Mouse (Mus musculus): ENCODE results near the gene Parg. TPM values are rescaled to one million over a fixed set of nuclear protein-coding genes. Genes with fewer than 3 reads are reported as not detected.

The Parg gene
- total RNA-seq (2023), result 67.7 TPM

DNA sequence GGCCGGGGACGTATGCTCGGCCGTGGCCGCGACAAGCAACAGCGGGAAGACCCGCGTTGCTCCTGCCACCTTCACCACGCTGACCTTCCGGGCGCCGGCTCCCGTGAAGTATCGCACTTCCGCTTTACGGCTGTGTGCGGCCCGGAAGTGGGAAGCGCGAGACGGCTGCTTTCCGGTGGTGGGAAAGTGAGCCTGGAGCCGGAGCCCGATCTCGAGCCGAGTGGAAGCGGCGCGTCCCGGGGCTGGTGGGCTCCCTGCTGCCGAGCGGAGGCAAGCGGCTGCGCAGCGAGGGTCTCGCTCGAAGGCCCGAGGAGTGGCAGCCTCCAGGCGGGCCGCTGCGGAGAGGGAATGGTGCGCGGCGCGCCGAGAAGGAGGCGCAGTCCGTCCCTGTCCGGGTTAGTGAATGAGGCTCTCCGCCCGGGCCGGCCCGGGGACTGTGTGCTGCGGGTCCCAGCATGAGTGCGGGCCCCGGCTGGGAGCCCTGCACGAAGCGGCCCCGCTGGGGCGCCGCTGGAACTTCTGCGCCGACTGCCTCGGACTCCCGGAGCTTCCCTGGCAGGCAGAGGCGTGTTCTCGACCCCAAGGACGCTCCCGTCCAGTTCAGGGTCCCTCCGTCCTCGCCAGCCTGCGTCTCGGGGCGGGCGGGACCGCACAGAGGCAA lies at the start of gene Parg, which contains the start of gene Timm23:
Parg (plus strand) TSS at position 159 of the 661 bp plus-strand sequence.
Timm23 (minus strand) TSS at position 108 of the 661 bp plus-strand sequence.

DNA sequence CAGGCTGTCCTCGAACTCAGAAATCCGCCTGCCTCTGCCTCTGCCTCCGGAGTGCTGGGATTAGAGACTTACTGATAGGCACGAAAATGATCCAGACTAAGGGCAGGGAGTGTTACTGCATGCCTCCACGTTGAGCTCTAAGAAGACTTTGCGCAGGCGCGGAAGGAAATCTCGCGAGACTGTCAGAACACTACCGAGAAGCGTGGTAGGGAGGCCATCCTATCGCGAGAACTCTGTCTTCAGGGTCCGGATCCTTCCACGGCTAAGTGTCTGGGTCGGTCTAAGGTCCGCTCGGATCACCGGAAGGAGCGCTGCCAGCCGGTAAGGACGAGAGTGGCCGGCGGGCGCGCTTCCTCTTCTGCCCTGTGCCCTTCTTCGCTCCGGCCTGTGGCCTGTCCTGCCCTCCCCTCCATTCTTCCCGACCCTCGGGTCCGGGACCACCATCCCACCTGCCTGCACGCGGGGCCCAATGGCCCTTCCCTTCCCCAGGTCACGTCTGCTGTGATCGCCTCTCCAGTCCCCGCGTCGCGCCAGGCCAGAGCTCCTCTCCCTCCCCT lies 42.0 kb upstream of the Parg start, which contains the start of gene Ncoa4:
Ncoa4 (plus strand) TSS at position 176 of the 557 bp plus-strand sequence.

DNA sequence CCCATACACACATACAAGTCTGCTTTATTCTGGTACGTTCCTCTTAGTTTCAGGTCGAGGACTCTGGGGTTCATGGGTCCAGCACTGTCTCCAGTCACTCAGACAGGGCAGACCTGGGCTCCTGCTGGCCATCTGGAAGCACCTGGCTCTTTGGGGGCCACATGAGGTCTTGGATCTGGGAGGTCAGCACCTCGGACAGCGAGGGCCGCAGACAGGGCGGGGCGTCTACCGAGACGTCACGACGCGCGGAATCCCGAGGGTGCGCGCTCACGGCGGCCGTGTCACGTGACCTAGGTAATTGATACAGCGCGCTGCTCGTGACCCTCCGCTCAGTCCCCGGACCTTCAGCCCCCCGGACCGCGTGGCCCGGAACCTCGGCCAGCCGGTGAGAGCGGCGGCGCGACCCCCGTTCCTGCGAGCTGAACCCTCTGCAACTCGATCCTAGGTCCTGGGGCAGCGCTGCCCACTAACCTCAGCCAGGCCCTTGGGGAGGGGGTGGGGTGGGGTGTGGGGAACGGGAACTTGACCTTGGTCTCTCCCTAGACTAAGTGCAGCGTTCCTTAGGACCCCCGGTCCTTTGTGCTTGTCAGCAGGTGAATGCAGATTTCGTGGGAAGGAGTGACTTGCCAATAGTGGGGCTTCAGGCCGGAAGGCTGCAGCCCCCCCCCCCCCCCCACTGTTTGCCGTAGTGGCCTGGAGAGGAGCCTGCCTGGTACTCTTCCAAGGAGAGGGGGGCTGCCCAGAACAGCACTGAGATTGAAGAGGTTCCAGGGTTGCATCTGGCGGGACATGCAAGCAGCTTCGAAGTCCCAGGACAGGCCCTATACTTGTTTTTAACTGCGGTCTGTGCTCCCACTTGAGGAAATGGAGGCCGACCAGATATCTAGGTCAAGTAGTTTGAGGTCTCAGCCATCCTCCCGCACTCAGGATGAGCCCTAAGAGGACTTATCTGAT lies 120.3 kb downstream of the Parg start, which contains the start of gene Ogdhl:
Ogdhl (plus strand) TSS at position 288 of the 954 bp plus-strand sequence.

Other genes starting within 250 kb of the Parg start
- gene Galnt15, start 173.0 kb upstream of the Parg start, total RNA-seq (2023), result not detected
- 8.9 TPM for gene Oxnad1, start 116.6 kb upstream of the Parg start, total RNA-seq (2023)
- gene Dph3, start 116.2 kb upstream of the Parg start, total RNA-seq (2023), result 51.6 TPM
- not detected for gene Msmb, start 59.9 kb upstream of the Parg start, total RNA-seq (2023)
- 95.6 TPM for gene Ncoa4, start 42.1 kb upstream of the Parg start, total RNA-seq (2023)
- gene Timm23, start 51 bp upstream of the Parg start, total RNA-seq (2023), result 106 TPM
- 0.35 TPM for gene Ogdhl, start 120.1 kb downstream of the Parg start, total RNA-seq (2023)
- not detected for gene 1700024G13Rik, start 186.4 kb downstream of the Parg start, total RNA-seq (2023)

Data from CD4-positive naive resting alpha-beta T cell, adult 76 days (primary cell).